Mouse (Mus musculus) 3T3-L1 (cell line): Measurements from ENCODE around the gene Sptssb.

Experiments used
- DNase-seq: peaks from one replicate; pipeline ENCODE4 v3.0.0-alpha.2; 2015; ENCODE audit warnings: low read depth, low spot score

The Sptssb gene

GRCm38 (mm10) chr3:69839485-69839884 is 20.3 kb downstream of the Sptssb start:
- no peak for DNase-seq

- DNase-seq, result no peak
Observed at GRCm38 (mm10) chr3:69829532-69829931, 30.2 kb downstream of the Sptssb start.

- DNase-seq, result no peak
Observed at GRCm38 (mm10) chr3:69824536-69824935, 35.2 kb downstream of the Sptssb start.

- no peak for DNase-seq
Observed at GRCm38 (mm10) chr3:69820614-69821013, 39.1 kb downstream of the Sptssb start.

GRCm38 (mm10) chr3:69819851-69820200 is 39.9 kb downstream of the Sptssb start:
- no peak for DNase-seq

- DNase-seq, result no peak
Observed at GRCm38 (mm10) chr3:69819146-69819850, 40.4 kb downstream of the Sptssb start.

GRCm38 (mm10) chr3:69818466-69818865 is 41.3 kb downstream of the Sptssb start:
- no peak for DNase-seq

GRCm38 (mm10) chr3:69816547-69816946 is 43.2 kb downstream of the Sptssb start:
- no peak for DNase-seq

GRCm38 (mm10) chr3:69813005-69813695 is 46.6 kb downstream of the Sptssb start:
- no peak for DNase-seq

- DNase-seq, result no peak
Observed at GRCm38 (mm10) chr3:69812442-69812841, 47.3 kb downstream of the Sptssb start.

GRCm38 (mm10) chr3:69808479-69808878 is 51.3 kb downstream of the Sptssb start:
- DNase-seq, result no peak

GRCm38 (mm10) chr3:69803137-69803536 is 56.6 kb downstream of the Sptssb start:
- no peak for DNase-seq

GRCm38 (mm10) chr3:69800829-69801384 is 58.8 kb downstream of the Sptssb start:
- DNase-seq, result no peak

GRCm38 (mm10) chr3:69799096-69799495 is 60.6 kb downstream of the Sptssb start:
- no peak for DNase-seq

GRCm38 (mm10) chr3:69797969-69798368 is 61.8 kb downstream of the Sptssb start:
- DNase-seq, result no peak

GRCm38 (mm10) chr3:69797533-69797932 is 62.2 kb downstream of the Sptssb start:
- DNase-seq, result no peak

GRCm38 (mm10) chr3:69792823-69793417 is 66.8 kb downstream of the Sptssb start:
- peak; percentile 80 for DNase-seq

GRCm38 (mm10) chr3:69779246-69779796 is 80.4 kb downstream of the Sptssb start:
- no peak for DNase-seq

- no peak for DNase-seq
Observed at GRCm38 (mm10) chr3:69773356-69773755, 86.4 kb downstream of the Sptssb start.
